Mouse (Mus musculus) forebrain, embryonic 10.5 days (tissue): ENCODE measurements at regions not wholly inside any gene's neighbourhood (a gene's known extent, or its start where the extent isn't known, plus 50 kb on each side); places are given as distances from the start of the nearest gene placed in this dataset.

Source experiments
- DNase-seq: peaks from one replicate; pipeline ENCODE4 v3.0.0-alpha.2; 2017; ENCODE audit warnings: low spot score; ENCODE audit errors: extremely low spot score
- H3K27ac ChIP-seq: fragments of 300-500 bp; sonication (generic); 2 replicates; pipeline ENCODE4 v1.5.1; 2016; ENCODE audit warnings: mild to moderate bottlenecking
- H3K27me3 ChIP-seq: fragments of 300-500 bp; sonication (generic); 2 replicates; pipeline ENCODE4 v1.6.1; 2016; ENCODE audit warnings: mild to moderate bottlenecking; ENCODE audit not compliant: poor library complexity, severe bottlenecking
- H3K36me3 ChIP-seq: fragments of 300-500 bp; sonication (generic); replicated peaks from 2 replicates; pipeline ENCODE4 v1.6.1; 2016; ENCODE audit warnings: mild to moderate bottlenecking, moderate library complexity
- H3K4me1 ChIP-seq: fragments of 300-500 bp; sonication (generic); 2 replicates; pipeline ENCODE4 v1.6.1; 2016
- H3K4me3 ChIP-seq: fragments of 300-500 bp; sonication (generic); 2 replicates; pipeline ENCODE4 v1.5.1; 2016; ENCODE audit warnings: mild to moderate bottlenecking, moderate library complexity
- H3K9me3 ChIP-seq: fragments of 300-500 bp; sonication (generic); 2 replicates; pipeline ENCODE4 v1.6.1; 2016; ENCODE audit warnings: mild to moderate bottlenecking, moderate library complexity
- WGBS: fragments of 180-500 bp; shearing (Covaris S2); methylation state at CpG from one replicate; pipeline ENCODE4 v1.1.7; 2016; 5-methylcytosine and 5-hydroxymethylcytosine counted together

- Histone ChIP-seq H3K27me3 (no peaks in the 10 kb centered on the region), H3K4me1 (no peaks in the 10 kb centered on the region), H3K27ac (no peak overlapping the region), H3K36me3 (no peaks in the 10 kb centered on the region), H3K9me3 (no peaks in the 10 kb centered on the region), H3K4me3 (no peak overlapping the region)
- 94% methylated on average over 7 of the region's 7 CpGs for WGBS
- DNase-seq: no peak
These were observed 324.3 kb upstream of the Nr2f2 start for GRCm38 (mm10) chr7:70690845-70691244.

DNA sequence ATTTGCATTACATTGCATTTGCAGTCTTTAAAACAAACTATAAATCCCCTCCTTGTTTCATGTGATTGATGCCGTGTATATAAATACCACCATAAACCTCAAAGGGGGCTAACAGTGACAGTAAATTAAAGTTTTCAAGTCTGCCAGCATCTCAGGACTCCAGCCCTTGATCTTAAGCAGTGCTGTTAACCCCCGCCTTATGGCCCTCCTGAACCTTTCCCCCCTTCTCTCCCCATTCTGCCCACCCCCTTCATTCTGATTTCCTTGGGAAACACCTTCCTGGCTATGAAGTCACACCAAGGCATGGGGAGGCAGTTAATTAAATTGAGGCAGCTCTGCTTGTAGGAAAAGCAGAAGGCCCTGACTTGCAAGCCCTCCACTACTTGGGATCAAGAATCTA is 302.5 kb upstream of the Nr2f2 start:
- H3K27ac ChIP-seq: no peak overlapping the region
- no peaks in the 10 kb centered on the region for H3K9me3 ChIP-seq
- no peaks in the 10 kb centered on the region for H3K27me3 ChIP-seq
- peaks cover 9% of the 10 kb centered on the region for H3K4me1 ChIP-seq
- no peak for DNase-seq
- no peaks in the 10 kb centered on the region for H3K36me3 ChIP-seq
- H3K4me3 ChIP-seq: no peak overlapping the region
- 85% methylated on average over 2 of the region's 2 CpGs for WGBS

DNA sequence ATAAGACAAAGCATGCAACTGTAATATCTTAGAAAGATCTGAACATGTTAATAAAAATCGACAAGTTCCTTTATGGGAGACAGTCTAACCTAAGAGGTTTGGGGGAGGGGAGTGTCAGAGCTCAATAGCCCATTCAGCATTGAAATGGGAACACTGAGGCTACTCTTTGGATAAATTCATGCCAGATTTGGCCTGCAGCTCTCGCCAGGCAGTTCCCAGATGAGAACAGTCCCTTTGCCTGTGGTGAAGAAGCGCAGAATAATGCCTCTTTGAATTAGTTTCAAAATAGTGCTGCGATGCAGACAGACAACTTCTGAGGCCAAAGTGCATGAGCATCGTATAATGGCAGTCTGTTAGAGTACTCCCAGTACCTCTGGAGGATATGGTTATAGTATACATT is 293.6 kb upstream of the Nr2f2 start:
- H3K4me1 ChIP-seq: peaks cover 3% of the 10 kb centered on the region; the same call in 1 of the 2 replicates
- no peak for DNase-seq
- H3K9me3 ChIP-seq: 0 out of 2 replicates have a peak, but pooled peaks cover 5% of the 10 kb centered on the region
- H3K27me3 ChIP-seq: no peaks in the 10 kb centered on the region
- WGBS: 73% methylated on average over 5 of the region's 5 CpGs
- no peaks in the 10 kb centered on the region for H3K36me3 ChIP-seq
- H3K4me3 ChIP-seq: no peak overlapping the region
- H3K27ac ChIP-seq: no peak overlapping the region

GRCm38 (mm10) chr7:70649760-70650377 is 283.3 kb upstream of the Nr2f2 start:
- Histone ChIP-seq H3K4me3 (no peak overlapping the region), H3K9me3 (no peaks in the 10 kb centered on the region), H3K36me3 (no peaks in the 10 kb centered on the region), H3K4me1 (no peaks in the 10 kb centered on the region), H3K27ac (no peak overlapping the region), H3K27me3 (no peaks in the 10 kb centered on the region)
- DNase-seq: no peak
- WGBS: 77% methylated on average over 8 of the region's 8 CpGs

GRCm38 (mm10) chr7:70646801-70647200 is 280.3 kb upstream of the Nr2f2 start:
- 86% methylated on average over 2 of the region's 2 CpGs for WGBS
- H3K9me3 ChIP-seq: no peaks in the 10 kb centered on the region
- peaks cover 19% of the 10 kb centered on the region for H3K4me1 ChIP-seq
- no peak overlapping the region for H3K4me3 ChIP-seq
- no peak overlapping the region for H3K27ac ChIP-seq
- H3K27me3 ChIP-seq: no peaks in the 10 kb centered on the region
- no peak for DNase-seq
- H3K36me3 ChIP-seq: no peaks in the 10 kb centered on the region

GRCm38 (mm10) chr7:70643694-70644301 is 277.3 kb upstream of the Nr2f2 start:
- Histone ChIP-seq H3K4me1 (peaks cover 27% of the 10 kb centered on the region), H3K9me3 (no peaks in the 10 kb centered on the region), H3K27ac (0 out of 2 replicates have a peak overlapping the region, but pooled peaks have one; percentile 0), H3K4me3 (no peak overlapping the region), H3K36me3 (no peaks in the 10 kb centered on the region), H3K27me3 (no peaks in the 10 kb centered on the region)
- 36% methylated on average over 9 of the region's 9 CpGs for WGBS
- peak; percentile 45 for DNase-seq

DNA sequence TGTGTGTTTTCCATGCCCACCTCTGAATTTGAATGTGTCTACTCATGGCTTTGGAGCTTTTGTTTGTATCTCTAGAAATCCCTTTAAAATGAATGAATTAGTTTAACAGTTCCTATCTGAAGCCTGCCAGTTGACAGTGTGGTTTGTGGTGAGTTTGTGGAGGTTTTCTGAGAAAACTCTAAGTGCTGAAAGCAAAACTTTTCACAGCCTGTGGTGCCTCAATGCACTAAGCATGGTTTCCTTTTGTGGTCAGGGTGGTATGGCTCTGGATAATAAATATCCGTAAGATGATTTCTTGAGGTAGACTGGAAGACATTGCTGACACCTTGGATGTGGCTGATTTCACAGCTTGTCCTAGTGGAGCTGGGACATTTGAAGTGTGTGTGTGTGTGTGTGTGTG is 276.5 kb upstream of the Nr2f2 start:
- H3K27me3 ChIP-seq: no peaks in the 10 kb centered on the region
- H3K27ac ChIP-seq: no peak overlapping the region
- no peaks in the 10 kb centered on the region for H3K9me3 ChIP-seq
- WGBS: 97% methylated on average over 1 of the region's 1 CpGs
- no peak overlapping the region for H3K4me3 ChIP-seq
- H3K4me1 ChIP-seq: peaks cover 27% of the 10 kb centered on the region
- no peaks in the 10 kb centered on the region for H3K36me3 ChIP-seq
- DNase-seq: no peak

GRCm38 (mm10) chr7:70641217-70641616 is 274.7 kb upstream of the Nr2f2 start:
- Histone ChIP-seq H3K9me3 (no peaks in the 10 kb centered on the region), H3K4me3 (no peak overlapping the region), H3K27me3 (no peaks in the 10 kb centered on the region), H3K27ac (no peak overlapping the region), H3K36me3 (no peaks in the 10 kb centered on the region), H3K4me1 (peaks cover 27% of the 10 kb centered on the region)
- WGBS: 58% methylated on average over 11 of the region's 11 CpGs
- no peak for DNase-seq

DNA sequence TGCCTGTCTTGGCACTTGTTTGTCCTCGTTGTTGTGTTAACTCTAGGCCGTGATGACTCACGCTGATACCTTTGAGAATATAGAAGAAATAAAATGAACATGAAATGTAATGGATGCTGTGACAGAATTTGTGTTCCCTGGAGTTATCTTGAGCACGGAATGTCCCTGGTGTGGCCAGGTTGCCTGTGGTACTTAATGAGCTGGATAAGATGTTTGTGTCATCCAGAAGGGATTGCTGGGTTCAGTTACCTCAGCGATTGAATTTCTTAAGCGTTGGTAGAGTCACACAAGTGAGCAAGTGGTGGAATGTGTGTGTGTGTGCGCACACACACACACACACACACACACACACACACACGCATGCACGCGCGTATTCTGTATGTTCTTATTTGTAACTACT is 274.0 kb upstream of the Nr2f2 start:
- WGBS: 87% methylated on average over 11 of the region's 11 CpGs
- H3K36me3 ChIP-seq: no peaks in the 10 kb centered on the region
- no peak overlapping the region for H3K27ac ChIP-seq
- H3K4me3 ChIP-seq: no peak overlapping the region
- H3K9me3 ChIP-seq: no peaks in the 10 kb centered on the region
- DNase-seq: no peak
- peaks cover 27% of the 10 kb centered on the region for H3K4me1 ChIP-seq
- H3K27me3 ChIP-seq: no peaks in the 10 kb centered on the region

- Histone ChIP-seq H3K9me3 (no peaks in the 10 kb centered on the region), H3K4me1 (peaks cover 27% of the 10 kb centered on the region), H3K4me3 (no peak overlapping the region), H3K27ac (no peak overlapping the region), H3K27me3 (peaks cover 12% of the 10 kb centered on the region; the same call in 1 of the 2 replicates), H3K36me3 (no peaks in the 10 kb centered on the region)
- 78% methylated on average over 2 of the region's 2 CpGs for WGBS
- DNase-seq: no peak
These were observed 271.6 kb upstream of the Nr2f2 start for GRCm38 (mm10) chr7:70638161-70638560.

- 56% methylated on average over 11 of the region's 11 CpGs for WGBS
- H3K4me3 ChIP-seq: no peak overlapping the region
- no peak for DNase-seq
- H3K27ac ChIP-seq: peak overlapping the region; percentile 51
- no peaks in the 10 kb centered on the region for H3K9me3 ChIP-seq
- peaks cover 21% of the 10 kb centered on the region for H3K4me1 ChIP-seq
- no peaks in the 10 kb centered on the region for H3K36me3 ChIP-seq
- H3K27me3 ChIP-seq: peaks cover 35% of the 10 kb centered on the region
These were observed 267.5 kb upstream of the Nr2f2 start for GRCm38 (mm10) chr7:70634016-70634415.

- H3K4me3 ChIP-seq: no peak overlapping the region
- DNase-seq: no peak
- 29% methylated on average over 11 of the region's 11 CpGs for WGBS
- H3K36me3 ChIP-seq: no peaks in the 10 kb centered on the region
- H3K27me3 ChIP-seq: peaks cover 35% of the 10 kb centered on the region
- H3K4me1 ChIP-seq: peaks cover 21% of the 10 kb centered on the region
- no peaks in the 10 kb centered on the region for H3K9me3 ChIP-seq
- H3K27ac ChIP-seq: peak overlapping the region; percentile 51
These were observed 267.0 kb upstream of the Nr2f2 start for GRCm38 (mm10) chr7:70633577-70633976.

- DNase-seq: no peak
- peaks cover 50% of the 10 kb centered on the region for H3K27me3 ChIP-seq
These were observed 259.2 kb upstream of the Nr2f2 start for GRCm38 (mm10) chr7:70625643-70626231.

More at GRCm38 (mm10) chr7:70625643-70626231, 259.2 kb upstream of the Nr2f2 start:
- H3K27ac ChIP-seq: peak overlapping the region; percentile 77
- peak overlapping the region; percentile 36 for H3K4me3 ChIP-seq
- 2% methylated on average over 10 of the region's 10 CpGs for WGBS
- H3K36me3 ChIP-seq: no peaks in the 10 kb centered on the region
- no peaks in the 10 kb centered on the region for H3K9me3 ChIP-seq
- peaks cover 28% of the 10 kb centered on the region for H3K4me1 ChIP-seq
